Mouse (Mus musculus): ENCODE data around the gene Gng8. TPM values are rescaled to one million over a fixed set of nuclear protein-coding genes. Genes with fewer than 3 reads are reported as not detected.

Gene Gng8
- polyA plus RNA-seq, 1 experiment from 2014 or later: 12.1 TPM

- Histone ChIP-seq H3K9ac (no peak overlapping the region), H3K27ac (no peak overlapping the region), H3K4me3 (no peak overlapping the region), H3K36me3 (peaks cover 47% of the 10 kb centered on the region), H3K9me3 (replicated peaks) (no peaks in the 10 kb centered on the region), H3K4me2 (replicated peaks) (no peak overlapping the region), H3K4me1 (no peaks in the 10 kb centered on the region), H3K27me3 (no peaks in the 10 kb centered on the region)
- 32% methylated on average over 5 of the region's 5 CpGs for WGBS
- no peak for ATAC-seq (ENCODE audit: low FRiP score)
These were observed 31.5 kb upstream of the Gng8 start for GRCm38 (mm10) chr7:16859902-16860651.

GRCm38 (mm10) chr7:16867488-16867887 lies 24.1 kb upstream of the Gng8 start:
- WGBS: 88% methylated on average over 3 of the region's 3 CpGs
- no peak overlapping the region for H3K4me2 ChIP-seq (replicated peaks)
- no peak overlapping the region for H3K9ac ChIP-seq
- H3K4me1 ChIP-seq: peaks cover 3% of the 10 kb centered on the region; the same call in 1 of the 2 replicates
- ATAC-seq (ENCODE audit: low FRiP score): no peak
- no peaks in the 10 kb centered on the region for H3K27me3 ChIP-seq
- no peak overlapping the region for H3K4me3 ChIP-seq
- no peak overlapping the region for H3K27ac ChIP-seq
- no peaks in the 10 kb centered on the region for H3K9me3 ChIP-seq (replicated peaks)
- H3K36me3 ChIP-seq: peaks cover 44% of the 10 kb centered on the region

GRCm38 (mm10) chr7:16869497-16869896 lies 22.1 kb upstream of the Gng8 start:
- Histone ChIP-seq H3K4me2 (replicated peaks) (peak overlapping the region; percentile 50), H3K4me3 (peak overlapping the region; percentile 24), H3K9me3 (replicated peaks) (no peaks in the 10 kb centered on the region), H3K27me3 (no peaks in the 10 kb centered on the region), H3K36me3 (peaks cover 34% of the 10 kb centered on the region), H3K9ac (peak overlapping the region; percentile 41; the same call in 1 of the 2 replicates), H3K4me1 (peaks cover 3% of the 10 kb centered on the region; the same call in 1 of the 2 replicates), H3K27ac (peak overlapping the region; percentile 71)
- peak; percentile 93 for ATAC-seq (ENCODE audit: low FRiP score)
- WGBS: 14% methylated on average over 16 of the region's 16 CpGs

GRCm38 (mm10) chr7:16871600-16871999 lies 20.0 kb upstream of the Gng8 start:
- Histone ChIP-seq H3K4me2 (replicated peaks) (no peak overlapping the region), H3K36me3 (peaks cover 20% of the 10 kb centered on the region; the same call in 1 of the 2 replicates), H3K4me1 (peaks cover 13% of the 10 kb centered on the region), H3K4me3 (no peak overlapping the region), H3K9ac (no peak overlapping the region), H3K9me3 (replicated peaks) (no peaks in the 10 kb centered on the region), H3K27me3 (no peaks in the 10 kb centered on the region), H3K27ac (no peak overlapping the region)
- no peak for ATAC-seq (ENCODE audit: low FRiP score)
- WGBS: 80% methylated on average over 10 of the region's 10 CpGs

GRCm38 (mm10) chr7:16872478-16872877 lies 19.1 kb upstream of the Gng8 start:
- ATAC-seq (ENCODE audit: low FRiP score): no peak
- Histone ChIP-seq H3K4me1 (peaks cover 20% of the 10 kb centered on the region), H3K9ac (no peak overlapping the region), H3K27me3 (no peaks in the 10 kb centered on the region), H3K27ac (no peak overlapping the region), H3K36me3 (peaks cover 18% of the 10 kb centered on the region; the same call in 1 of the 2 replicates), H3K9me3 (replicated peaks) (no peaks in the 10 kb centered on the region), H3K4me3 (no peak overlapping the region), H3K4me2 (replicated peaks) (no peak overlapping the region)
- 90% methylated on average over 9 of the region's 9 CpGs for WGBS

GRCm38 (mm10) chr7:16873392-16873791 lies 18.2 kb upstream of the Gng8 start:
- Histone ChIP-seq H3K4me2 (replicated peaks) (no peak overlapping the region), H3K4me1 (peaks cover 20% of the 10 kb centered on the region)

GRCm38 (mm10) chr7:16874190-16874589 lies 17.4 kb upstream of the Gng8 start:
- Histone ChIP-seq H3K27me3 (no peaks in the 10 kb centered on the region), H3K9ac (0 out of 2 replicates have a peak overlapping the region, but pooled peaks have one; percentile 2), H3K4me1 (peaks cover 20% of the 10 kb centered on the region), H3K27ac (peak overlapping the region; percentile 58), H3K9me3 (replicated peaks) (no peaks in the 10 kb centered on the region), H3K4me2 (replicated peaks) (peak overlapping the region; percentile 35), H3K4me3 (peak overlapping the region; percentile 13), H3K36me3 (peaks cover 14% of the 10 kb centered on the region; the same call in 1 of the 2 replicates)
- 5% methylated on average over 17 of the region's 17 CpGs for WGBS
- no peak for ATAC-seq (ENCODE audit: low FRiP score)

More at GRCm38 (mm10) chr7:16873392-16873791, 18.2 kb upstream of the Gng8 start:
- ATAC-seq (ENCODE audit: low FRiP score): no peak
- H3K9ac ChIP-seq: no peak overlapping the region
- peaks cover 14% of the 10 kb centered on the region; the same call in 1 of the 2 replicates for H3K36me3 ChIP-seq
- H3K27me3 ChIP-seq: no peaks in the 10 kb centered on the region
- WGBS: 93% methylated on average over 4 of the region's 4 CpGs
- H3K27ac ChIP-seq: no peak overlapping the region
- no peak overlapping the region for H3K4me3 ChIP-seq
- H3K9me3 ChIP-seq (replicated peaks): no peaks in the 10 kb centered on the region

GRCm38 (mm10) chr7:16874756-16875309 lies 16.8 kb upstream of the Gng8 start:
- Histone ChIP-seq H3K9ac (0 out of 2 replicates have a peak overlapping the region, but pooled peaks have one; percentile 2), H3K9me3 (replicated peaks) (no peaks in the 10 kb centered on the region), H3K4me2 (replicated peaks) (peak overlapping the region; percentile 79), H3K27me3 (no peaks in the 10 kb centered on the region), H3K27ac (peak overlapping the region; percentile 58), H3K4me3 (peak overlapping the region; percentile 70), H3K4me1 (peaks cover 20% of the 10 kb centered on the region), H3K36me3 (peaks cover 14% of the 10 kb centered on the region; the same call in 1 of the 2 replicates)
- peak; percentile 97 for ATAC-seq (ENCODE audit: low FRiP score)
- under 1% methylated on average over 33 of the region's 33 CpGs for WGBS

- Histone ChIP-seq H3K9ac (peak within 1 kb of the TSS; percentile 91), H3K4me1 (peaks cover 23% of the 10 kb centered on the region), H3K4me2 (replicated peaks) (peak within 1 kb of the TSS; percentile 79), H3K27me3 (no peaks in the 10 kb centered on the region), H3K9me3 (replicated peaks) (no peaks in the 10 kb centered on the region), H3K27ac (peak within 1 kb of the TSS; percentile 82), H3K36me3 (peaks cover 14% of the 10 kb centered on the region; the same call in 1 of the 2 replicates), H3K4me3 (peak within 1 kb of the TSS; percentile 70)
- no peak for ATAC-seq (ENCODE audit: low FRiP score)
- WGBS: 0% methylated on average over 1 of the region's 1 CpGs
These were observed 16.5 kb upstream of the Gng8 start, which contains the start of gene Dact3 for GRCm38 (mm10) chr7:16875310-16875325. TSS of gene Dact3 (plus strand) at chr7:16875317.

GRCm38 (mm10) chr7:16875326-16875725 lies 16.3 kb upstream of the Gng8 start:
- ATAC-seq (ENCODE audit: low FRiP score): no peak; the same call in 1 of the 2 replicates
- Histone ChIP-seq H3K4me3 (peak overlapping the region; percentile 70), H3K9me3 (replicated peaks) (no peaks in the 10 kb centered on the region), H3K36me3 (peaks cover 14% of the 10 kb centered on the region; the same call in 1 of the 2 replicates), H3K27ac (peak overlapping the region; percentile 82), H3K4me2 (replicated peaks) (peak overlapping the region; percentile 79), H3K27me3 (no peaks in the 10 kb centered on the region), H3K4me1 (peaks cover 25% of the 10 kb centered on the region), H3K9ac (peak overlapping the region; percentile 91)
- WGBS: under 1% methylated on average over 33 of the region's 42 CpGs

GRCm38 (mm10) chr7:16876006-16876405 lies 15.6 kb upstream of the Gng8 start:
- no peaks in the 10 kb centered on the region for H3K9me3 ChIP-seq (replicated peaks)
- no peak for ATAC-seq (ENCODE audit: low FRiP score)
- peak overlapping the region; percentile 70 for H3K4me3 ChIP-seq
- H3K27ac ChIP-seq: peak overlapping the region; percentile 82
- peak overlapping the region; percentile 79 for H3K4me2 ChIP-seq (replicated peaks)
- peaks cover 30% of the 10 kb centered on the region for H3K4me1 ChIP-seq
- peak overlapping the region; percentile 91 for H3K9ac ChIP-seq
- 7% methylated on average over 11 of the region's 11 CpGs for WGBS
- H3K27me3 ChIP-seq: no peaks in the 10 kb centered on the region
- H3K36me3 ChIP-seq: peaks cover 13% of the 10 kb centered on the region; the same call in 1 of the 2 replicates

- Histone ChIP-seq H3K36me3 (peaks cover 7% of the 10 kb centered on the region; the same call in 1 of the 2 replicates), H3K27me3 (no peaks in the 10 kb centered on the region), H3K27ac (peak overlapping the region; percentile 82), H3K9ac (peak overlapping the region; percentile 91), H3K4me2 (replicated peaks) (peak overlapping the region; percentile 79), H3K9me3 (replicated peaks) (no peaks in the 10 kb centered on the region), H3K4me1 (peaks cover 30% of the 10 kb centered on the region), H3K4me3 (peak overlapping the region; percentile 70)
- WGBS: 1% methylated on average over 13 of the region's 13 CpGs
- ATAC-seq (ENCODE audit: low FRiP score): no peak
These were observed 15.0 kb upstream of the Gng8 start for GRCm38 (mm10) chr7:16876608-16877007.
